Mouse (Mus musculus): Measurements from ENCODE around the gene Agtpbp1.

Gene Agtpbp1

GRCm38 (mm10) chr13:59534301-59534700 is 50.7 kb downstream of the Agtpbp1 start:
- DNase-seq (ENCODE audit: low read depth, low spot score) = no peak

DNA sequence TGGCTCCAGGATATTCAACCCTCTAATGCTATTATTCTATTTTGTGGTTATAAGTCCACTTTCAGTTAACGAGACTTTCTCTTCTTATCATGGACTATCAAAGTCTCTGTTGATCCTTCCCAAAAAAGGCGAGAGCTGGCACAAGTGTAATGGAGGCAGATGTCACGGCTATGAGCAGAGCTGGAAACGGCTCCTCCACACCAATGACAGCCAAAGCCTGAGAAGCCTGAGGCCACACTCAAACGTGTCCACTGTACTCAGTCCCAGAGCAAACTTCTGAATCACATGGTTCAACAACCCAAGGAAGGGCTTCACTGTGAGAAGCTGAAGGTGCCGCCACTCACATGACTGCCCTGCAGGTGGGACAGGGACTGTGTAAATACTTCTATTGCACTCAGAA is 51.7 kb downstream of the Agtpbp1 start:
- no peak for DNase-seq (ENCODE audit: low read depth, low spot score)

DNA sequence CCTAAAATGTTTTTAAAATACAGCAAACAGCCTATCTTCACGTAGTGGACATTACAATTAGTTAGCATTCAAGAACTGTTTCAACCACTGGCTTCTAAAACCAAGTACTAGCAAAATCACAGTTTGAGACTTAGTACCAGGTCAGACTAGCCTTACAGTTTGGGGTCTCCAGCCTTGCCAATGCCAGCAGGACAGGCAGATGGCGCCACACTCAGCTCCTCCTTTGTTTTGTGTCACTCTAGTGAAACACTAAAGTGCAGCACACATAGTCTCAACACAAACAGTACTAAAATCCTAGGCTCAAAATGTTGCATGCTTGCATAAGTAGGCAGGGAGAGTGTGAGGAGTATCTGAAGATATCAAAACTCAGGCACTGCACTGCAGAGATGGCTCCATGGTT is 53.8 kb downstream of the Agtpbp1 start:
- DNase-seq (ENCODE audit: low read depth, low spot score) = no peak

GRCm38 (mm10) chr13:59530491-59530890 is 54.5 kb downstream of the Agtpbp1 start:
- DNase-seq (ENCODE audit: low read depth, low spot score) = no peak

- no peak for DNase-seq (ENCODE audit: low read depth, low spot score)
Observed at GRCm38 (mm10) chr13:59521271-59522064, 63.6 kb downstream of the Agtpbp1 start.

- no peak for DNase-seq (ENCODE audit: low read depth, low spot score)
Observed at GRCm38 (mm10) chr13:59520834-59521233, 64.2 kb downstream of the Agtpbp1 start.

DNA sequence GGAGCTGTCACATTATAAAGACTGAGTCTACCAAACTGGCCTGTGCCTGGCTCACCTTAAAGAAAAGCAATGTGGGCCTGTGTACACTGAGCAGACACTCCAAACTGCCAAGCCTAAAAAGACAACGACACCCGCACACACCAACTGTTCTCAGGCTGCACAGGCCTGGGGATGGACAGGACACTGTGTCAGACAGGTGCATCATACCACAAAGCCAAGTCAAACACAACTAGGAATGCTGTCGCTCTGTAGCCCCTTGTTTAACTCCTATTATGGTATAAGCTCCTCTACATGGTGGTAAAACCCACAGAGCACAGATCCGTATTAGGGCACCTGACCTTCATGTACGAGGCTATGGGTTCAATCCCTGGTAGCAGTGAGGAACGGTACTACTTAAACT is 65.5 kb downstream of the Agtpbp1 start:
- DNase-seq (ENCODE audit: low read depth, low spot score) = no peak

DNA sequence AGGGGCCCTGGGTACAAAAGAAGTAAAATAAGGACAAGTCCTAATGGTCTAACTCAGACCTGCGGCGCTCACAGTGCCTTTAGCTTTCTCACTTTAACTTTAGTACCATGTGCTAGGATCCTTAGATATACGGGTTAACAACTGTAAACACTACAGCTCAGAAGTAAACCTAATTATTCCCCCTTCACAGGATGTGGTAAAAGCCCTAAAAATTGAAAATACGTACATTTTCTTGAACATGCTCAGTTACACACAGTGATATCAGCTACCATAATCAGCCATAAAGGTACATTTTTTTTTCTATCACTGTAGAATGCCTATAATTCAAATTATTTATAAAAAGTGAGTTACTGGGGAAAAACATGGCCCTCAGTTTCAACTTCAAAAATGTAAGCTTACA is 67.0 kb downstream of the Agtpbp1 start:
- DNase-seq (ENCODE audit: low read depth, low spot score) = no peak

GRCm38 (mm10) chr13:59515074-59515473 is 70.0 kb downstream of the Agtpbp1 start:
- DNase-seq (ENCODE audit: low read depth, low spot score) = peak; percentile 28

DNA sequence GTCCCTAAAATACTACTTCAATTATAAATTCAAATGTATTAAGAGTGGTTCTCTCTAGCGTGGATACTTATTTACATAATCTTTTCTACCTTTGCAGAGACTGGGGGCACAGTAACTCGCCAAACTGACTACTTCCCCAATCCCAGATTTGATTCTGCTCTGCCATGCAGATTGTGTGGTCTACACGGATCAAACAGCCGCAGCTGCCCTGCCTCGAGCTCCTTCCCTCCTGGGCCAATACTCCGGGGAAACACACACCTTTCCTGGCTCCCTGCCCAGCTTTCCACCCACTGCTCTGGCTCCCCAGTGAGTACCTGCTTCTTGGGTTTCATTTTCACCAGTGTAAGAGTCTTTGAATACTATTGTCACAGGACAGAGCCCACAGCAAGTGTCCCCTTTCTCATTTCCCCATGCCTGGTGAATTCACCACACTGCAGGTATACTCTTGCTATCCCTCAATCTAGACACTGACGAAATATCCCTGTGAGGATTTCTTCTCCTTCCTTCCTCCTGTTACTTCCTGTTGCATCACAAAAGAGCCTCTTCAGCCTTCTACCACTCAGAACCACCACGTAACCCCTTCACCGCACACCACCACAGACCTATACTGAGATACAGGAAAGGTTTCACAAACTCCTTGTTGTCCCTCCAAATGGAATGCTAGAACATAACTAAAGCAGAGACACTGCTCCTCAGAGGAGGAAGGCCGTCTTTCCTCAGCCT is 75.2 kb downstream of the Agtpbp1 start:
- no peak for DNase-seq (ENCODE audit: low read depth, low spot score)

GRCm38 (mm10) chr13:59508584-59508983 is 76.4 kb downstream of the Agtpbp1 start:
- DNase-seq (ENCODE audit: low read depth, low spot score) = no peak

- DNase-seq (ENCODE audit: low read depth, low spot score) = no peak
Observed at GRCm38 (mm10) chr13:59506450-59506849, 78.6 kb downstream of the Agtpbp1 start.

GRCm38 (mm10) chr13:59505867-59506266 is 79.2 kb downstream of the Agtpbp1 start:
- no peak for DNase-seq (ENCODE audit: low read depth, low spot score)

- DNase-seq (ENCODE audit: low read depth, low spot score) = no peak
Observed at GRCm38 (mm10) chr13:59503581-59503980, 81.4 kb downstream of the Agtpbp1 start.

GRCm38 (mm10) chr13:59499831-59500230 is 85.2 kb downstream of the Agtpbp1 start:
- no peak for DNase-seq (ENCODE audit: low read depth, low spot score)

- DNase-seq (ENCODE audit: low read depth, low spot score) = no peak
Observed at GRCm38 (mm10) chr13:59499374-59499773, 85.7 kb downstream of the Agtpbp1 start.

GRCm38 (mm10) chr13:59498191-59498590 is 86.8 kb downstream of the Agtpbp1 start:
- DNase-seq (ENCODE audit: low read depth, low spot score) = no peak

GRCm38 (mm10) chr13:59495839-59496238 is 89.2 kb downstream of the Agtpbp1 start:
- no peak for DNase-seq (ENCODE audit: low read depth, low spot score)

GRCm38 (mm10) chr13:59494619-59495262 is 90.3 kb downstream of the Agtpbp1 start:
- no peak for DNase-seq (ENCODE audit: low read depth, low spot score)

- no peak for DNase-seq (ENCODE audit: low read depth, low spot score)
Observed at GRCm38 (mm10) chr13:59490726-59491125, 94.3 kb downstream of the Agtpbp1 start.

- peak; percentile 24 for DNase-seq (ENCODE audit: low read depth, low spot score)
Observed at GRCm38 (mm10) chr13:59489143-59489542, 95.9 kb downstream of the Agtpbp1 start.

- no peak for DNase-seq (ENCODE audit: low read depth, low spot score)
Observed at GRCm38 (mm10) chr13:59487287-59487686, 97.7 kb downstream of the Agtpbp1 start.

DNA sequence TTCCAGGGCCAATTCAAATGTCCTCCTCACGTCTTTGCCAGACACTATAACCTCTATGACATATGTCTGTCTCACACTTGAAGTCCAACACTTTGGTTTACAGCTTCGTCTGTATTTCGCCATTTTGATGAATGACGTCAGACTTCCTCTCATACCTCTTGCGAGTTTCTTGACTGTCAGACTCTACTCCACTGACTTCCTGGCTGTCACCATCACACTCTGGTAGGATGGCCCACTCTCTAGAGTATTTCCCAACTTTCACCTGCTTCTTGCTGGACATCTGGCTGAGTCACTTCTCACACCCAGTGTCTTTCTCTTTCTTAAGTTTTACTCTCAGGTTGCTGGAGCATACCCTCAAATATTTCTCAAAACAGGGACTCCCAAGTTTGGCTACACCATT is 98.8 kb downstream of the Agtpbp1 start:
- DNase-seq (ENCODE audit: low read depth, low spot score) = no peak

Measured in forelimb bud, embryonic 11.5 days (tissue).